Mouse (Mus musculus) midbrain, embryonic 15.5 days (tissue): ENCODE results near the gene Psmd12. TPM values are rescaled to one million over a fixed set of nuclear protein-coding genes. Genes with fewer than 3 reads are reported as not detected.

Source experiments
- ATAC-seq: fragments of 200-750 bp; cut with Nextera tagmentation; replicated peaks from 2 replicates; pipeline ENCODE4 v1.8.0; 2017; ENCODE audit warnings: moderate TSS enrichment
- H3K27ac ChIP-seq: fragments of 300-500 bp; sonication (generic); 2 replicates; pipeline ENCODE4 v1.5.1; 2015; ENCODE audit warnings: mild to moderate bottlenecking, inconsistent platforms
- H3K27me3 ChIP-seq: fragments of 300-500 bp; sonication (generic); replicated peaks from 2 replicates; pipeline ENCODE4 v1.6.1; 2015; ENCODE audit warnings: inconsistent platforms
- H3K36me3 ChIP-seq: fragments of 300-500 bp; sonication (generic); replicated peaks from 2 replicates; pipeline ENCODE4 v1.6.1; 2015; ENCODE audit warnings: inconsistent platforms
- H3K4me1 ChIP-seq: fragments of 300-500 bp; sonication (generic); 2 replicates; pipeline ENCODE4 v1.6.1; 2015; ENCODE audit warnings: inconsistent platforms
- H3K4me2 ChIP-seq: fragments of 300-500 bp; sonication (generic); 2 replicates; pipeline ENCODE4 v1.6.1; 2015; ENCODE audit warnings: inconsistent platforms, mild to moderate bottlenecking, moderate library complexity
- H3K4me3 ChIP-seq: fragments of 300-500 bp; sonication (generic); 2 replicates; pipeline ENCODE4 v1.5.1; 2015; ENCODE audit warnings: mild to moderate bottlenecking, inconsistent platforms
- H3K9ac ChIP-seq: fragments of 300-500 bp; sonication (generic); 2 replicates; pipeline ENCODE4 v1.6.1; 2015; ENCODE audit warnings: mild to moderate bottlenecking, inconsistent platforms
- H3K9me3 ChIP-seq: fragments of 300-500 bp; sonication (generic); 2 replicates; pipeline ENCODE4 v1.6.1; 2016; ENCODE audit warnings: inconsistent platforms
- WGBS: fragments of 180-500 bp; shearing (Covaris S2); methylation state at CpG from one replicate; pipeline ENCODE4 v1.1.7; 2015; ENCODE audit warnings: mixed read lengths; 5-methylcytosine and 5-hydroxymethylcytosine counted together
- polyA plus RNA-seq: library from polyadenylated mRNA; unstranded; fragments of >200 nt; fragmentation: Nextera tagmentation; extraction: Ambion mirVana; gene quantifications from 2 replicates; pipeline ENCODE4 v1.2.1, GENCODE M21; 2015

The Psmd12 gene
- 140 and 148 TPM in 2 replicates for polyA plus RNA-seq

DNA sequence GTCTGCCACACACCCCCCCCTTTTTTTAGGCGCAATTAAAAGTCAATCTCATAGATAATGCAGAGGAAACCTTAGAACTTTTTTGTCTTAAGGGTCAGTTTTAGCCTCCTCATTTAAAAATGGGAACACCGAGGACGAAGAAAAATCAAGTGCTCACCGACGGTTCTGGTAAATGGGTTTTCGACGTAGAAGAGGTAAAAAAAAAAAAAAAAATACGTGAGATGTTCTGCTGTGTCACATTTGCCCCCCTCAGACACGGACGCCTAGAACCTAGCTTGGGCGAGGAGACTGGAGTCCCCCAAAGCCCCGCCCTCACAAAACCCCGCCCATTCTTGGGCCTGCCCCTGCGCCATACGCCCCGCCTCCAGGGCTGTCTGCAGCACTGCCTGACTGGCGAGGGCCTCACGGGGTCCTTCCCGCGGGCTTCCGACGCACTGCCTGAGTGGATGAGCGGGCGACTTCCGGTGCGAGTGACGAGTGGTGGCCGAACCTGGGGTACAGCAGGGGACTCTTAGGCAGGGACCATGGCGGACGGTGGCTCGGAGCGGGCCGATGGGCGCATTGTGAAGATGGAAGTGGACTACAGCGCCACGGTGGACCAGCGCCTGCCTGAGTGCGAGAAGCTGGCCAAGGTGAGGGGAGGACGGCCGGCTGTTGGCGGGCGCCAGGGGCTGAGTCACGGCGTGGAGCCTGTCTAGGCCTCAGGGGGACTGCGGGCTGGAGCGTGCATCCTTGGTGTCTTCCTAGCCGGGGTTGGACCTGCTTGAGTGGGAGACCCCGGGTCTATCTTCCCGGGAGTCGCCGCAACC lies at the start of gene Psmd12:
Psmd12 (plus strand) TSS at position 432 of the 809 bp plus-strand sequence.
- Histone ChIP-seq H3K27me3 (no peaks in the 10 kb centered on the region), H3K4me3 (peak within 1 kb of the TSS; percentile 90), H3K4me2 (peak within 1 kb of the TSS; percentile 96), H3K4me1 (peaks cover 24% of the 10 kb centered on the region), H3K36me3 (no peaks in the 10 kb centered on the region), H3K27ac (peak within 1 kb of the TSS; percentile 82), H3K9me3 (no peaks in the 10 kb centered on the region), H3K9ac (peak within 1 kb of the TSS; percentile 96)
- ATAC-seq: peak; percentile 98
- under 1% methylated on average over 49 of the region's 51 CpGs for WGBS

DNA sequence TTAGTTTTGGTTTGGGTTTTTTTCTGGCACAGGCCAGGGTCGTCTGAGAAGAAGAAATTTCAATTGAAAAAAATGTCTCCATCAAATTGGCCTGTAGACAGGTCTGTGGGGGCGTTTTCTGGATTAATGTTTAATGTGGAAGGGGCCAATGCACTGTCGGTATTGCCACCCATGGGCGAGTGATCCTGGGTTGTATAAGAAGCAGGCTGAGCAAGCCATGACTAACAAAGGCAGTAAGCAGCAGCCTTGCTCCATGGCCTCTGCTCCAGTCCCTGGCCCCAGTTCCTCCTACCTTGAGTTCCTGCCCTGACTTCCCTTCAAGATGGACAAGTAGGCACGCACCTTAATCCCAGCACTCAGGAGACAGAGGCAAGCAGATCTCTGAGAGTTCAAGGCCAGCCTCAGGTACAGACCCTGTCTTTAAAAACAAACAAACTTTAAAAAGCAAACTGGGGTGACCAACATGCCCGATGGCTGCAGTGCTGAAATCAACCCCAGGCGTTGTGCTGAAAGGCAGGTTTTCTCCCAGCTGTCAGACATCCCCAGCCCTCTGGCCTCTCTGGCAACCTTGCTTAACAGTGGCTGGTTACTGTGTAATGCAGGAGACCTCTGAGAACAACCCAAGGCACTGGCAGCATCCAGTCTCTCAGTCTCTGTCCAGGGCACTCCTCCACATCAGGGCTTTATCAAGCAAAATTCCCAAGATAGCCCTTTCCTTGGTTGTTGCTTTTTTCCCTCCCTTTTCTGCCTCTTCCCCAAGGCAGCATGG lies 47.9 kb upstream of the Psmd12 start:
- H3K9ac ChIP-seq: no peak overlapping the region
- no peak for ATAC-seq
- no peaks in the 10 kb centered on the region for H3K27me3 ChIP-seq
- no peak overlapping the region for H3K27ac ChIP-seq
- H3K9me3 ChIP-seq: no peaks in the 10 kb centered on the region
- H3K4me1 ChIP-seq: peaks cover 3% of the 10 kb centered on the region; the same call in 1 of the 2 replicates
- WGBS: 86% methylated on average over 7 of the region's 7 CpGs
- no peaks in the 10 kb centered on the region for H3K36me3 ChIP-seq
- H3K4me3 ChIP-seq: no peak overlapping the region
- H3K4me2 ChIP-seq: no peak overlapping the region

DNA sequence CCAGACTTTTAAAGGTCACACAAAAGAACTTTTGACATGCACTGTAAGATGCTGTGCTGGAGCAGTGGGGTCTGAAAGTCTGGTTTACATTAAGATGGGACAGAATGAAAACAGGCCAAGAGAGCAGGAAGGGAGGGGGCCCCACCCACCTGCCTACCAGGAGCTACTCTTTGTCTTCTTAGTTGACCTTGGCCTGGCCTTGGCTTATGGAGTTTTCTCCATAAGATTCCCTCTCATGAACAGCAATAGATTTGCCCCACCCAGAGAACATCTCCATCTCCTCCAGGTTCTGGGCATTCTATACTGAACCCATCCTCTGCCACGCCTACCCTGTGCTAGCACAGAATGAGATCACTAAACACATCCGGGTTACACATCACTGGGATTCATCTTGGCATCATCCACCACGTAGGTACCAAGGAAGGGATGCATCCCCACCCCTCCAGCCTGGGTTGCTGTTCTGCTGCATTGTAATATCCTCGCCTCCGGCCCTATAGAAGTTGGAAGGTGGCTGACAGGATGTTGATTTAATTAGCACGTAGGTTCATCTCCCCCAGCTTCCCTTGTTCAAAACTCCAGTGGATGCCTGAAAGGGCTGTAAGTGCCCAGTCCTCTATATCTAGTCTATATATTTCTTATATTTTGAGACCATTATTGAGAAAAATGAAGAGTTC lies 43.4 kb upstream of the Psmd12 start:
- H3K27ac ChIP-seq: no peak overlapping the region
- no peak for ATAC-seq
- no peak overlapping the region for H3K9ac ChIP-seq
- no peak overlapping the region for H3K4me2 ChIP-seq
- peaks cover 3% of the 10 kb centered on the region; the same call in 1 of the 2 replicates for H3K4me1 ChIP-seq
- no peak overlapping the region for H3K4me3 ChIP-seq
- WGBS: 92% methylated on average over 6 of the region's 6 CpGs
- H3K27me3 ChIP-seq: no peaks in the 10 kb centered on the region
- no peaks in the 10 kb centered on the region for H3K9me3 ChIP-seq
- no peaks in the 10 kb centered on the region for H3K36me3 ChIP-seq

DNA sequence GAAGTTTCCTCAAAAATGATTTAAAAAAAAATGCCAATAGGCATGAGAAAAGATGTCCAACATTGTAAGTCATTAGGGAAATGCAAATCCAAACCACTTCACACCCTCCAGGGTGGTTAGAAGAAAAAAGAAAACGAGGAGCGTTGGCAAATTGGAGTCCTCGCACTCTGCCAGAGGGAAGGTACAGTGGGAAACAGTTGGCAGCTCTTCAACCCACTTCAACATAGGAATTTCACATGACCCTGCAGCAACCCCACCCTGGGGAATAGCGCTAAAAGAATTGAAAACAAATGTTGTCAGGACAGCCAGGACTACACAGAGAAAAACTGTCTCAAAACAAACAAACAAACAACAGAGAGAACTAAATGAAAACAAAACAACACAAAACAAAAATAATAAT lies 41.6 kb upstream of the Psmd12 start:
- Histone ChIP-seq H3K4me3 (no peak overlapping the region), H3K27ac (no peak overlapping the region), H3K4me1 (peaks cover 3% of the 10 kb centered on the region; the same call in 1 of the 2 replicates), H3K4me2 (no peak overlapping the region), H3K36me3 (no peaks in the 10 kb centered on the region), H3K27me3 (no peaks in the 10 kb centered on the region), H3K9ac (no peak overlapping the region), H3K9me3 (no peaks in the 10 kb centered on the region)
- 53% methylated on average over 4 of the region's 4 CpGs for WGBS
- ATAC-seq: no peak

DNA sequence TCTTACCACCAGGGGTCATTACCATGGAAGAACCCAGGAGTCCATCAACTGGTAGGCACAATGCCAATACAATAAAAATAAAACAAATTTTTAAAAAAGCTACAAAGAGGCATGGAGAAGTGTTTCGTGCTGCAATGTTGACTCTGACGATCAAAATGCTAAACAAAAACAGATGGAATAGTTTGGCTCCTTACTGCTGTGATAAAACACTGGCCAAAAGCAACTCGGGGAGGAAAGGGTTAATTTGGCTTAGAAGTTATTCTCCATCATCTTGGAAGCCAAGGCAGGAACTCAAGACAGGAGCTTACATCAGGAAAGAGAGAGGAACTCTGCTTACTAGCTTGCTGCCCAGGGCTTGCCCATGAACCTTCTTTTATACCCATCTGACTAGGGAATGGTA lies 41.1 kb upstream of the Psmd12 start:
- 91% methylated on average over 3 of the region's 3 CpGs for WGBS
- H3K27me3 ChIP-seq: no peaks in the 10 kb centered on the region
- ATAC-seq: no peak
- H3K9ac ChIP-seq: no peak overlapping the region
- H3K27ac ChIP-seq: no peak overlapping the region
- no peaks in the 10 kb centered on the region for H3K36me3 ChIP-seq
- peaks cover 3% of the 10 kb centered on the region; the same call in 1 of the 2 replicates for H3K4me1 ChIP-seq
- no peak overlapping the region for H3K4me3 ChIP-seq
- no peak overlapping the region for H3K4me2 ChIP-seq
- H3K9me3 ChIP-seq: no peaks in the 10 kb centered on the region

DNA sequence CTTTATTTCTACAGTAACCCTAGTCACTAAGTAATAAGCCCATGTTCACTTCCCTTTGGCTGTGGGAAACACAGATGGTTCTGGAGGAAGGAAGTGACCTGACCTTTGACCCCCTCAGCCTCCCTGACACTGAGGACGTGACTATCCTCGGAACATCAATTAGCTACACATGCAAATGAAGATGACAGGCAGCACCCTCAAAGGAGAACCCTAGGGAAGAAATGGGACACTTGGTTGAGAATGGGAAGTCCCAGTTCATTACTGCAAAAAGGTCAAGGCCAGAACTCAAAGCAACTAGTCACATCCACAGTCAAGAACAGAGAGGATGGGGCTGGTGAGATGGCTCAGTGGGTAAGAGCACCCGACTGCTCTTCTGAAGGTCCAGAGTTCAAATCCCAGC lies 38.2 kb upstream of the Psmd12 start:
- Histone ChIP-seq H3K36me3 (no peaks in the 10 kb centered on the region), H3K4me3 (no peak overlapping the region), H3K4me2 (no peak overlapping the region), H3K9ac (no peak overlapping the region), H3K27ac (no peak overlapping the region), H3K4me1 (no peaks in the 10 kb centered on the region), H3K9me3 (no peaks in the 10 kb centered on the region), H3K27me3 (no peaks in the 10 kb centered on the region)
- ATAC-seq: no peak
- WGBS: 59% methylated on average over 3 of the region's 3 CpGs

DNA sequence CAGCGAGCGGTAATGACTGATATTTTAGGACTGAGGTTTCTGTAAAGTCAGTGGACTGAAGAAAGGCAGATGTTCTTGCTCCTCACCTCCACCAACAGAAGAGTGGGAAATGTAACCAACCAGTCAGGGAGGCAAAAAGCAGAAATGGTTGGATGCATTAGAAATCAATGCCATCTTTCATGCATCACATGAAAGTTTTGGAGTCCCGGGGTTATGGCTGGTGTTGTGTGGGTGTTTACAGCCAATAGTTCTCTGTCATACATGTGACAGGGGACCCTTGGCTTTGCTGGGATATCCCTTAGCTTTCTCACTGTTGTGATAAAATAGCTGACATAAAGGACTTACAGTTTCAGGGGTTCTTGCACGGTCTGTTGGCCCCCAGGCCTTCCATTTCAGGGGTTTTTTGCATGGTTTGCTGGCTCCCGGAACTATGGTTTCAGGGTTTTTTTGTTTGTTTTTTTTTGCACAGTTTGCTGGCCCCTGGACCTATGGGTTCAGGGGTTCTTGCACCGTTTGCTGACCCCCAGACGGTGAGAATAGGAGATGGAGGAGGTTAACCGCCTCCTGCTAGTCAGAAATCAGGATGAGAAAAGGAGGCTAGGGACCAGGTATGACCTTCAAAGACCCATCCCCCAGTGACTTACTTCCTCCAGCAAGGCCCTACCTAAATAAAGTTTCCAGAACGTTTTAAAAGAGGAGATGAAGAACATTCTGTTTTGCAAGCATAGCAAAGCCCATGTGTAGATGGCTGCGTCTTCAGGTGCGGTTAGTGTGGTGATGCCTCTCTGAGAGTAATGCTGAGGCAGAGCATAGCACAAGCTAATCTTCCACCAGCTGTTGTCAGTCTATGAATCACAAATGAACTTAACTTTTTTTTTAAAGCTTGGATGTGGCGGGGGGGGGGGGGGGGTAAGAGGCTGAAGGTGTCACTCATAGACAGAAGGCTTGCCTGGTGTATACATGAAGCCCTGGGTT lies 35.9 kb upstream of the Psmd12 start:
- H3K27me3 ChIP-seq: no peaks in the 10 kb centered on the region
- no peak overlapping the region for H3K27ac ChIP-seq
- no peaks in the 10 kb centered on the region for H3K36me3 ChIP-seq
- no peak for ATAC-seq
- no peaks in the 10 kb centered on the region for H3K9me3 ChIP-seq
- no peak overlapping the region for H3K4me3 ChIP-seq
- WGBS: 85% methylated on average over 12 of the region's 12 CpGs
- no peaks in the 10 kb centered on the region for H3K4me1 ChIP-seq
- H3K9ac ChIP-seq: no peak overlapping the region
- H3K4me2 ChIP-seq: no peak overlapping the region

DNA sequence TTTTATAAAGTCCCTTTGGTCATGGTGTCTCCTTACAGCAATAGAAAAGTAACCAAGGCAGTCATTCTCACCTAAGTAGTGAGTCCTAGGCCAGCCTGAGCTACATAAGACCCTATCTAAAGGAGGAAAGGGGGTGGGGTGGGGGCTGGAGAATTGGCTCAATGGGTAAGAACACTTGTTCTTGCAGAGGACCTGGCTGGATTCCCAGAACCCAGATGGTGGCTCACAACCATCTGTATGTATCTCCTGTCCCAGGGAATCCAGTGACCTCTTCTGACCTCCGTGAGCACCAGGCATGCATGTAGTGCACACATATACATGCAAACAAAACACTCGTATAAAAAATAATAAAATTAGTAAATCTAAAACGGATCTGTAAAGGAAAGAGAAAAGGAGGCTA lies 33.6 kb upstream of the Psmd12 start:
- Histone ChIP-seq H3K4me3 (no peak overlapping the region), H3K27ac (no peak overlapping the region), H3K4me2 (no peak overlapping the region), H3K9me3 (no peaks in the 10 kb centered on the region), H3K36me3 (no peaks in the 10 kb centered on the region), H3K9ac (no peak overlapping the region), H3K4me1 (no peaks in the 10 kb centered on the region), H3K27me3 (no peaks in the 10 kb centered on the region)
- 92% methylated on average over 3 of the region's 3 CpGs for WGBS
- ATAC-seq: no peak

DNA sequence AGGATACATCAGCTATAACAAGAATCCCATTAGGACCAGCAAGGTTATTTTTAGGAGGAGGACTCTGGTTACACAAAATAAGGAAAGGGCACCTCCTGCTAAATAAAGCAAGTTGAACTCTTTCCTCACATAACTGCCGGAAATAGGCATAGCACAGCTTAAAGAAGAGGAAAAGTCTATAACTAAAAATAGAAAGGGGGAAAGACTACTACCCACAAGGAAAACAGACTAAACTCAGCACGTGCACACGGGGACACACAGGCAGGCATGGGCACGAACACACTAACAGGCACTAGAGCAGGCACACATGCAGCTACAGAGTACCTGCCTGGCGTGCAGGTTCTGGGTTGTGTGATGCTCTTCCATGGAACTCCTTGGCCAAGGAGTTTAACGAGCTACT lies 32.6 kb upstream of the Psmd12 start:
- no peak for ATAC-seq
- Histone ChIP-seq H3K36me3 (no peaks in the 10 kb centered on the region), H3K9me3 (no peaks in the 10 kb centered on the region), H3K4me1 (no peaks in the 10 kb centered on the region), H3K27me3 (no peaks in the 10 kb centered on the region), H3K4me2 (no peak overlapping the region), H3K9ac (no peak overlapping the region), H3K27ac (no peak overlapping the region), H3K4me3 (no peak overlapping the region)
- WGBS: 86% methylated on average over 6 of the region's 6 CpGs

DNA sequence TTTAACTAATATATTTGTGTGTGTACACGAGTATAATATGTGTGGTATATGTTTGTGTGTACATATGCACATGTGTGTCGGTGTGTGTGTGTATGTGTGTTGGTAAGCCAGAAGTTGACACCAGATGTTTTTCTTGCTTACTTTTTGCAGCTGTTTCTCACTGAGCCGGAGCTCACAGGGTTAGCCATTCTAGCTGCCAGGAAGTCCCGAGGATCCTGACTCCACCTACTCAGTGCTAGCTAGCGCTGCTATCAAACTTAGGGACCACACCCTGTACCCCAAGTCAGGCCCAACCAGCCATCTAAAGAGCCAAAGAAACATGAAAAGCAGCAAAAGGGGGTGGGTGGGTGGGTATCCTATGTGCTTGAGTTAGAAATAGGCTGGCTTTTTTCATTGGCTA lies 31.9 kb upstream of the Psmd12 start:
- Histone ChIP-seq H3K4me1 (no peaks in the 10 kb centered on the region), H3K27me3 (no peaks in the 10 kb centered on the region), H3K36me3 (no peaks in the 10 kb centered on the region), H3K27ac (no peak overlapping the region), H3K4me2 (no peak overlapping the region), H3K9me3 (no peaks in the 10 kb centered on the region), H3K9ac (no peak overlapping the region), H3K4me3 (no peak overlapping the region)
- ATAC-seq: no peak
- 82% methylated on average over 5 of the region's 5 CpGs for WGBS

DNA sequence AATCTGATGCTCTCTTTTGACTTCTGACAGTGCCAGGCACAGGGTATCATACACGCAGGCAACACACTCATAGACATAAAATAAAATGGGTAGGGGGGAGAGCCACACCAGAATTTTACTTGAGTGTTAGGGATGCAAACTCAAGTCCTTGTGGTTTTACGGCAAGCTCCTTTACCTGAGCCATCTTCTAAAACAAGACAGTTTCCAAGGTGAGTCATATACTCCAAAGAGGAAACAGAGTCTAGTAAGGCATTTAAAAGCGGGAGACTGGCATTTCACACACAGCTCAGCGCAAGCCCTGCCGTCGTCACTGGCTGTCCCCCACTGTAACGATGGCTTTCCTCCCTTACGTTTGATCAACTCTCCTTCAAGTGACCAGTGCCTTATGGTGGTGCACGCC lies 31.4 kb upstream of the Psmd12 start:
- no peaks in the 10 kb centered on the region for H3K27me3 ChIP-seq
- no peak for ATAC-seq
- no peak overlapping the region for H3K4me3 ChIP-seq
- H3K9me3 ChIP-seq: no peaks in the 10 kb centered on the region
- no peaks in the 10 kb centered on the region for H3K36me3 ChIP-seq
- H3K4me1 ChIP-seq: no peaks in the 10 kb centered on the region
- WGBS: 87% methylated on average over 9 of the region's 9 CpGs
- no peak overlapping the region for H3K4me2 ChIP-seq
- H3K9ac ChIP-seq: no peak overlapping the region
- H3K27ac ChIP-seq: no peak overlapping the region
